Mouse (Mus musculus) hindbrain, postnatal 0 days (tissue): Measurements from ENCODE around the gene Slc11a1. TPM values are rescaled to one million over a fixed set of nuclear protein-coding genes. Genes with fewer than 3 reads are reported as not detected.

ENCODE experiments used
- ATAC-seq: fragments of 200-750 bp; cut with Nextera tagmentation; 2 replicates; pipeline ENCODE4 v1.8.0; 2017; ENCODE audit warnings: mild to moderate bottlenecking, moderate TSS enrichment, moderate library complexity
- DNase-seq: peaks from one replicate; pipeline ENCODE4 v3.0.0-alpha.2; 2015; ENCODE audit warnings: low spot score
- H3K27ac ChIP-seq: fragments of 300-500 bp; sonication (generic); 2 replicates; pipeline ENCODE4 v1.5.1; 2014; ENCODE audit warnings: mild to moderate bottlenecking
- H3K27me3 ChIP-seq: fragments of 300-500 bp; sonication (generic); 2 replicates; pipeline ENCODE4 v1.6.1; 2014; ENCODE audit warnings: low read length, mixed read lengths; ENCODE audit not compliant: insufficient read depth
- H3K36me3 ChIP-seq: fragments of 300-500 bp; sonication (generic); 2 replicates; pipeline ENCODE4 v1.6.1; 2014; ENCODE audit warnings: low read length, mixed read lengths; ENCODE audit not compliant: insufficient read depth
- H3K4me1 ChIP-seq: fragments of 300-500 bp; sonication (generic); 2 replicates; pipeline ENCODE4 v1.6.1; 2014; ENCODE audit warnings: antibody characterized with exemption, low read length, mixed read lengths; ENCODE audit not compliant: insufficient read depth
- H3K4me2 ChIP-seq: fragments of 300-500 bp; sonication (generic); 2 replicates; pipeline ENCODE4 v1.6.1; 2014; ENCODE audit warnings: low read depth, mild to moderate bottlenecking, low read length, moderate library complexity, mixed read lengths
- H3K4me3 ChIP-seq: fragments of 300-500 bp; sonication (generic); 2 replicates; pipeline ENCODE4 v1.5.1; 2014; ENCODE audit warnings: low read length
- H3K9ac ChIP-seq: fragments of 300-500 bp; sonication (generic); replicated peaks from 2 replicates; pipeline ENCODE4 v1.6.1; 2014; ENCODE audit warnings: mild to moderate bottlenecking, low read length, moderate library complexity, mixed read lengths
- H3K9me3 ChIP-seq: fragments of 300-500 bp; sonication (generic); 2 replicates; pipeline ENCODE4 v1.6.1; 2016; ENCODE audit warnings: low read length, mixed read lengths
- CTCF ChIP-seq: IDR thresholded peaks from 2 replicates; pipeline ENCODE4 v1.5.1; 2016; ENCODE audit warnings: antibody characterized with exemption, control low read depth, low read depth
- WGBS: fragments of 180-500 bp; shearing (Covaris S2); extraction: QIAGEN DNeasy Blood & Tissue Kit; methylation state at CpG from one replicate; pipeline ENCODE4 v1.1.7; 2014; 5-methylcytosine and 5-hydroxymethylcytosine counted together
- polyA plus RNA-seq: library from polyadenylated mRNA; unstranded; fragments of >200 nt; fragmentation: Nextera tagmentation; extraction: Ambion mirVana; gene quantifications from 2 replicates; pipeline ENCODE4 v1.2.1, GENCODE M21; 2015
- total RNA-seq: library from RNA; depleted of rRNA; stranded (reverse); fragments of >200 nt; gene quantifications from 2 replicates; pipeline ENCODE4 v1.2.3, GENCODE M21; 2014

Slc11a1 gene
- total and polyA plus RNA-seq, 2 experiments from 2014 or later, result 2.9 to 10.6 TPM

- Histone ChIP-seq H3K4me3 (no peak overlapping the region), H3K4me1 (no peaks in the 10 kb centered on the region), H3K27ac (no peak overlapping the region), H3K4me2 (no peak overlapping the region), H3K36me3 (no peaks in the 10 kb centered on the region), H3K9ac (no peak overlapping the region), H3K9me3 (no peaks in the 10 kb centered on the region), H3K27me3 (no peaks in the 10 kb centered on the region)
- WGBS, result 61% methylated on average over 16 of the region's 16 CpGs
- ATAC-seq (no peak), DNase-seq (no peak)
- TF ChIP-seq CTCF, result no peak
Observed at GRCm38 (mm10) chr1:74401015-74401702, 26.2 kb downstream of the Slc11a1 start.

GRCm38 (mm10) chr1:74404206-74404605 is 29.2 kb downstream of the Slc11a1 start:
- 93% methylated on average over 4 of the region's 4 CpGs for WGBS
- H3K9me3 ChIP-seq, result no peaks in the 10 kb centered on the region
- no peak overlapping the region for H3K9ac ChIP-seq
- no peak for DNase-seq
- H3K27ac ChIP-seq, result no peak overlapping the region
- no peak for TF ChIP-seq CTCF
- no peak overlapping the region for H3K4me2 ChIP-seq
- ATAC-seq, result no peak
- no peaks in the 10 kb centered on the region for H3K4me1 ChIP-seq
- H3K4me3 ChIP-seq, result no peak overlapping the region
- H3K27me3 ChIP-seq, result no peaks in the 10 kb centered on the region
- H3K36me3 ChIP-seq, result no peaks in the 10 kb centered on the region

- Histone ChIP-seq H3K4me3 (no peak within 1 kb of the TSS), H3K4me2 (no peak within 1 kb of the TSS), H3K36me3 (no peaks in the 10 kb centered on the region), H3K9me3 (no peaks in the 10 kb centered on the region), H3K27ac (no peak within 1 kb of the TSS), H3K9ac (no peak within 1 kb of the TSS), H3K27me3 (no peaks in the 10 kb centered on the region), H3K4me1 (no peaks in the 10 kb centered on the region)
- DNase-seq (no peak), ATAC-seq (no peak)
- TF ChIP-seq CTCF, result no peak
- WGBS, result 63% methylated on average over 15 of the region's 15 CpGs
Observed at GRCm38 (mm10) chr1:74408589-74409504, 33.9 kb downstream of the Slc11a1 start, which contains the start of gene Vil1. Gene Vil1 (plus strand): TSS chr1:74409376.

- Histone ChIP-seq H3K9me3 (no peaks in the 10 kb centered on the region), H3K27ac (no peak overlapping the region), H3K4me1 (no peaks in the 10 kb centered on the region), H3K36me3 (no peaks in the 10 kb centered on the region), H3K4me3 (no peak overlapping the region), H3K4me2 (no peak overlapping the region), H3K9ac (no peak overlapping the region), H3K27me3 (no peaks in the 10 kb centered on the region)
- WGBS, result 64% methylated on average over 2 of the region's 2 CpGs
- no peak for ATAC-seq
- DNase-seq, result no peak
- no peak for TF ChIP-seq CTCF
Observed at GRCm38 (mm10) chr1:74411753-74412325, 36.8 kb downstream of the Slc11a1 start.

- no peak for DNase-seq
- Histone ChIP-seq H3K4me3 (no peak overlapping the region), H3K36me3 (no peaks in the 10 kb centered on the region), H3K9me3 (no peaks in the 10 kb centered on the region), H3K9ac (no peak overlapping the region), H3K4me1 (no peaks in the 10 kb centered on the region), H3K27ac (no peak overlapping the region), H3K27me3 (no peaks in the 10 kb centered on the region), H3K4me2 (no peak overlapping the region)
- 83% methylated on average over 8 of the region's 8 CpGs for WGBS
- no peak for TF ChIP-seq CTCF
- no peak for ATAC-seq
Observed at GRCm38 (mm10) chr1:74412711-74413110, 37.7 kb downstream of the Slc11a1 start.

- H3K4me2 ChIP-seq, result no peak overlapping the region
- no peaks in the 10 kb centered on the region for H3K9me3 ChIP-seq
- no peaks in the 10 kb centered on the region for H3K27me3 ChIP-seq
- WGBS, result 57% methylated on average over 4 of the region's 4 CpGs
- H3K9ac ChIP-seq, result no peak overlapping the region
- no peak overlapping the region for H3K27ac ChIP-seq
- H3K4me3 ChIP-seq, result no peak overlapping the region
- no peaks in the 10 kb centered on the region for H3K4me1 ChIP-seq
- TF ChIP-seq CTCF, result no peak
- no peak for DNase-seq
- ATAC-seq, result no peak
- no peaks in the 10 kb centered on the region for H3K36me3 ChIP-seq
Observed at GRCm38 (mm10) chr1:74415143-74415542, 40.1 kb downstream of the Slc11a1 start.
